Mouse (Mus musculus): ENCODE results near the gene Pom121l2.

Pom121l2 gene

GRCm38 (mm10) chr13:22020901-22021339 is 39.9 kb downstream of the Pom121l2 start:
- DNase-seq: peak; percentile 95

DNA sequence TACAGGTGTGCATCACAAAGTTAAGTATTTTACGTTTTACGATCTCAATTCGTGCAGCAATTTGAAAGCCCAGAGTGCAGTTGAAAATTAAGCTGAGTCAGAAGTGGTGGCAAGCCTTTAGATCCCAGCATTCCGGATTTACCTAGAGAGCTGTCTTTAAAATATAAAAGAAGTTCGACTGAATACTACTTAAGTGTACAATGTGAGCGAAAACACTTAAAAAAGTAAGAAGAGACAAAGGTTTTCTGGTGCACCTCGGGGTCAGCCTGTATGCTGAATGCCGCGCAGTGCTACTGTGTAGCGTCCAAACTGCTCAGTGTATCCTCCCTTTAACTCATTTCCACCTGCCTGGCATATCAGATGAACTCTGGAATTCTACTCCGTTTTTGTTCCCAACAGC is 40.6 kb downstream of the Pom121l2 start:
- peak; percentile 81 for DNase-seq

DNA sequence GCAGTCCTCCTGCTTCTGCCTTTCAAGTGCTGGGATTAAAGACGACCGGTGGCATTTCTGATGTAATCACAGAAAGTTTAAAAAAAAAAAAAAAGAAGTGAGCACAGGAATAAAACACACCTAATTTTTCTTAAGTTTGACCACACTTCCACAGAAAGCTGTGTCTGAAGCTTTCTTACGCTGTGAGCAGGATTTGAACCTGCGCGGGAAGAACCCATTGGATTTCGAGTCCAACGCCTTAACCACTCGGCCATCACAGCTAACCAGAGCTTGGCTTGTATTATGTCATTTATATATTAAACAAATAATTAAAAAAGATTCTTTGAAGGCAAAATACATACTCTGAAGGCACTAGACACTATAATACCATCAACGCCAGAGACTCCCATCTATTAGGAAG is 41.2 kb downstream of the Pom121l2 start:
- DNase-seq: peak; percentile 94

DNA sequence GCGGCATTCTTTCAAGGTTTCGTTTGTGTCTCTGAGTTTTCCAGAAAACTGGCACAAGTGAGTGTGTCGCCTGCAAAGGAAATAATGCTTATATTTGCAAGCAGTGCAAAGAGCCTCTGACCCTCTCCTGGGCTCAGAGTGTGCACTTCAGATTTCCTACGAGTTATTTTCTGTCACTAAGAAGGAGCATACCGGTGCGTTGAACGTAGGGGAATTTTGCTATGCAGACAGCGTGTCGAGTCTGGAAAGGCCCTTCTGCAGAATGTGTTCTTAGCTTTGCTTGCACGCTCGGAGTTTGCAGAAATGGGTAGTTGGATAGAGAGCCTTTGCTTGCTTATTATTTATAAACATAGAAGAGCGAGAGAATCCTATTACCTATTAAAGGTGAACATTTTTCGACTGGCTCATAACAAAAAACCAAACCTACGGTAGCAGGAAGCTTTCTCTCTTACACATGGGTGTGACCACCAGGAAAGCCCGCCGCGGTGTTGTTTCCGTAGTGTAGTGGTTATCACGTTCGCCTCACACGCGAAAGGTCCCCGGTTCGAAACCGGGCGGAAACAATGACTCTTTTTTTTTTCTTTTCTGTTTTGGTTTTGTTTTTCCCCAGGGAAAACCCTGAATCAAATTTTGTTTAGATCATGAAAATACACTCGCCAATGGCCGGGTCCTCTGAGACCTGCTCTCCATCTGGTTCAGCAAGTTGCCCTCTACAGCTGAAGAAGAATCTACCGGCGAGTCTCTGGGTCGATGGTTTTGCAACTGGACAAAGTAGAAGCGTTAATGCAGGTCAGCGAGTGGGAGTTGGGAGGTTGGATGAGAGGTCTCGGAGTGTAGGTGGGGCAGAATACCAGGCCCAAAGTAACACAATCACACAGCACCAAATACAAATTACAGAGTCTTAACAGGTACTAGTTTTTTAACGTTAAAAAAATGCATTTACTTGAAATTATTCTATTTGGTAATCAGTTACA is 45.4 kb downstream of the Pom121l2 start:
- DNase-seq: peak; percentile 94

DNA sequence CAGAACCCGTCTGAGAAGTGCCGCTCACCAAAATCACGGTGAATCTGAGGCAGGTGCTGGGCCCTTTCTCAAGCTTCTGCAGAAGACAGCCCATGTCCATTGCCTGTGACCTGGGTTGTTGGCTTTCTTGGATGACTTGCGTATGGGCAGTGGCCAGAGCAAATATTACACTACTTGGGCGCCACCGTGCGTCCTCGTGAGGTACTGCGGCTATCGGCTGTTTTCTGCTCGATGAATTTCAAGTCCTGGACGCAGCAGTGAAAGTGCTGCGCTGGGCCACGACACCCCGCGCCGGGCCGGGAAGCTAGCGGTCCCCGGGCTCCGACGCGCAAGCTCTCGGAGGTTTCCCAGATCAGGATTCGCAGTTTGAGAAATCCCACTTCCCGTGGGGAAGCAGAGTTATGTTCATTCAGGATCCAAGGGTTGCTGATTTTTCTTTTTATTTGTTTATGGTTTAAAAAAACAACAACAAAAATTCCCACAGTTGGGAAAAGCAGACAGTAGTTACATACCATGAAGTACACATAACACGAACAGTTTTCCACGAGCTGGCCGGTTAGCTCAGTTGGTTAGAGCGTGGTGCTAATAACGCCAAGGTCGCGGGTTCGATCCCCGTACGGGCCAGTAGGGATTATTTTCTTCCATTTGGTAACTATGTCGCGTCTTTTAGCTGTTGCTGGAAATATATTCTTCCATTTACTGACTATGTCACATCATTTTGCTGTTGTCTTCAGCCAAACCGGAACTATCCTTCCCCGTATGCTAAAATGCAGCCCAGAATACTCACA is 47.9 kb downstream of the Pom121l2 start:
- peak; percentile 99 for DNase-seq

GRCm38 (mm10) chr13:22029928-22030327 is 48.9 kb downstream of the Pom121l2 start:
- peak; percentile 31 for DNase-seq

DNA sequence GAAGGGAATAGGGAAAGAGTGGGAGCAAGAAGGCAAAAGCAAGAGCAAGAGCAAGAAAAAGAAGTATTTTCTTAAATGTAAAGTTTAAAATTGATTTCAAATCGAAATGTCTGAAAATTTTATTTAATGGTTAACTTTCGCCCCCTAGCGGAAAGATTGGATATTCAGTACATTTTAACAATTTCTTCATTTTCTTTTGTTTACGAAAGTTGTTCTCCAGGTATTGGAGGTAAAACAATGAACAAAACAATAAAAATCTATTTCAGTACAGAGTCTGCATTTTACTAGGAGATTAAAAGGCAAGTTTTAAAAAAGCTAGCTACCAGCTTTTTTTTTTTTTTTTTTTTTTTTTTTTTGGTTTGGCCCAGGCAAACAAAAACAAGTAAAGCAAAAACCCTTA is 49.5 kb downstream of the Pom121l2 start:
- DNase-seq: no peak

DNA sequence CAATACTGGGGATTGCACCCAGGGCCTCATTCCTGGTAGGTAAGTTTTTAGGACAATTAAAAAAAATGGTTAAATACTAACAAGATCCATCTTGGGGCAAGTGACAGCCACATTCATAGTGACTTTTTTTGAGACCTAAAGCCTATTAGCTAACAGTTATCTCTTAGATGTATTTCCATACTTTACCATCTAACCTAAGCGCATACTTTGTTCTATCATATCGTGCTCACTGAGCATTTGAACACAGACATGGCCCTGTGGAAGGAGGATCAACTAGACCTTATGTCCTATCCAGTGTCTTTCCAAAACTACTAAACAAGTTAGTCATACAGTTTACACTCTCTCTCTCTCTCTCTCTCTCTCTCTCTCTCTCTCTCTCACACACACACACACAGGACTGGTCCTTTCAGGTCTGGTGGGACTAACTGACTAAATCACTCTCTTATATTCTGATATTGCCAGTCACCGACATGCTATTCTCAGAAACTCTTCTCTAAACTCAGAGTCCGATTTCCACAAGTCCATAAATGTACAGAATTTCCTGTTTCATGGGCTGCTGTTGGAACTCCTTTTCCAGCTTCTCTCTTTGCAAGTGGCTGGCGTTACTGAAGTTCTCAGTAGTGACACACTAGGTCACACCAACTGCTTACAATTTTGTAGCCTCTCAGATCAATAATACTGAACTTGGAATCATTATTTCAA is 52.9 kb downstream of the Pom121l2 start:
- DNase-seq: peak; percentile 61

- DNase-seq: no peak
These were observed 53.7 kb downstream of the Pom121l2 start for GRCm38 (mm10) chr13:22034443-22035266.

DNA sequence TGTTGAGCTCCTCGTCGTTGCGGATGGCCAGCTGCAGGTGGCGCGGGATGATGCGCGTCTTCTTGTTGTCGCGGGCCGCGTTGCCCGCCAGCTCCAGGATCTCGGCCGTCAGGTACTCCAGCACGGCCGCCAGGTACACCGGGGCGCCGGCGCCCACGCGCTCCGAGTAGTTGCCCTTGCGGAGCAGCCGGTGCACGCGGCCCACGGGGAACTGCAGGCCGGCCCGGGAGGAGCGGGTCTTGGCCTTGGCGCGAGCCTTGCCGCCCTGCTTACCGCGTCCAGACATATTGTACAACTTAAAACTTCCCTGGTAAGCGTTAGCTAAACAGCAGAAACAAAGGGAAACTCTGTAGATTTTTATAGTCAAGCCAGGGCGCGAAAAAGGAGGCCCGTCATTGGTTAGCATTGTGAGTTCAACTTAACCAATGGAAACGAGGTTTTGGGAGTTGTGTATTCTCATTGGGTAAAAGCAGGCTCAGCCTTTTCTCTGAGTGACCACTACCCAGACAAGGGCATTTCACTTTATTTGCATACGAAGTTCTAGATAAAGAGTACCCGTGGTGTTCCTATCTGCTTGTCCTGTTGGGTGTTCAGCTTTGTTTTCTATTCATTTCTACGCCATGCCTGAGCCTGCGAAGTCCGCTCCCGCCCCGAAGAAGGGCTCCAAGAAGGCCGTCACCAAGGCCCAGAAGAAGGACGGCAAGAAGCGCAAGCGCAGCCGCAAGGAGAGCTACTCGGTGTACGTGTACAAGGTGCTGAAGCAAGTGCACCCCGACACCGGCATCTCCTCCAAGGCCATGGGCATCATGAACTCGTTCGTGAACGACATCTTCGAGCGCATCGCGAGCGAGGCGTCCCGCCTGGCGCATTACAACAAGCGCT is 54.5 kb downstream of the Pom121l2 start, which contains the start of the genes Hist1h2ah and Hist1h2bk:
Gene Hist1h2ah (minus strand): TSS at position 302 of the 882 bp plus-strand sequence.
Gene Hist1h2bk (plus strand): TSS at position 604 of the 882 bp plus-strand sequence.
- DNase-seq: peak; percentile 98

DNA sequence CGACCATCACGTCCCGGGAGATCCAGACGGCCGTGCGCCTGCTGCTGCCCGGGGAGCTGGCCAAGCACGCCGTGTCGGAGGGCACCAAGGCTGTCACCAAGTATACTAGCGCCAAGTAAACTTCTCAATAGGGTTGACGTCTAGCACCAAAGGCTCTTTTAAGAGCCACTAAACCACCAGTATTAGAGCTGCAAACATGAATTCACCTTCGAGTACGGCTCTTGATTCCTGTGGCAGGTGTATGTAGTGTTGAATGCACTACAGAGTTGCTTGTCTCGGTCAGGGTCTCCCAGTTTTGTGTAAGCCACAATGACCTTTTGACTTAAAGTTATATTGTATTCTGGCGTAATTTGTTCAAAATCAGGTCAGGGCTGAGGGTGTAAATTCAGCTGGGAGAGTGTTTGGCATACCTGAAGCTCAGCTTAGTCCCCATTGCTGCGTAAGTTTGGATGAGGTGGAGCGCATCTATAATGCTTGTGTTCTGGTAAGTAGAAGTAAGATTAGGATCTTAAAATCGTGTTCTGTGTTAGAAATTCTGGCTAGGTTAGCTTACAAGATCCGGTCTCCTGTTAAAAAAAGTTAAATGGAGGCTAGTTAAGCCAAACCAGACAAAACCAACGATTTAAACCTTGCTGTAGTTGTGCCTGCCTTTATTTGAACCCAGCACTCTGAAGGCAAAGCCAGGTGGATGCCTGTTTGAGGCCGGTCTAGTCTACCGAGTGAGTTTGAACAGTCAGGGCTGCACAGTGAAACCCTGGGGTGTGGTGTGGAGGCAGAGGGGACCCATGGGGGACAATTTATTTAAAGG is 55.4 kb downstream of the Pom121l2 start:
- DNase-seq: no peak

DNA sequence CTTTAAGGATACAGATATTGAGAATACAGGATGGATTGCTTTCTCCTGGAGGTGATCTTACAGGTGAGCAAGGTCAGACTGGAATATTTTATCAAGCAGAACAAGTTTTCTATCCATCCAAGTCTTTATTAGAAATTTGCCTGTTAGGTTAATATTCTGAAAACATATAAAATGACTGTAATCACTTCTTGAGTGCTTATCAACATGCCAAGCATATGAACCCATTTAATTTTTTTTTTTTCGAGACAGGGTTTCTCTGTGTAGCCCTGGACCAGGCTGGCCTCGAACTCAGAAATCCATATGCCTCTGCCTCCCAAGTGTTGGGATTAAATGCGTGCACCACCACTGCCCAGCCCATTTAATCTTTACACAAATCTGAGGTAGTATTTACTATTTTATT is 56.0 kb downstream of the Pom121l2 start:
- DNase-seq: no peak

- no peak for DNase-seq
These were observed 56.4 kb downstream of the Pom121l2 start for GRCm38 (mm10) chr13:22037415-22037814.

All from heart, adult 11 months (tissue).